Mouse (Mus musculus): ENCODE results near the gene Kctd14.

DNA sequence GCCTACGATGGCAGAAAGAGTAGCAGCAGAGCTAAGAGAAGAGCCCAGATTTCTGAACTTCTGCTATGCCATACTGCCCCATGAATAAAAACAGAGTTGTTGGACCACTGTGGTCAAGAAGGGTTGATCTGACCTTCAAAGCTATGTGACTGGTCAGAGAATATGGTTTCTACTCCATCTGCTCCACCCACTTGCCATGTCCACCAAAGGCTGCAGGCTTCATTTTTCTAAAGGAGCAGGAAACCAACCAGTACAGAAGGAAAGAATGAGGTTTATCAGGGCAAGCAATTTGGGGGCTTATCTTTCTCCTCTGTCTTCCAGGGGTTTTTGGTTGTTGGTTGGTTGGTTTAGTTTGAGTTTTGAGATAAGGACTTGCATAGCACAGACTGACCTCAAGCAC lies 37.1 kb upstream of the Kctd14 start:
- TF ChIP-seq MYOG (IDR thresholded peaks at IDR 0.05; ENCODE audit: control insufficient read depth, extremely low read depth, insufficient read length) (no peak), MYOD1 (IDR thresholded peaks at IDR 0.05; ENCODE audit: control insufficient read depth, insufficient read length, low read depth) (no peak), CEBPB (IDR thresholded peaks at IDR 0.05; ENCODE audit: low read depth) (no peak), CTCF (IDR thresholded peaks at IDR 0.05; ENCODE audit: control insufficient read depth, insufficient read depth, insufficient read length) (no peak)

Data from C2C12 (cell line).